In the genomic region with DNA sequence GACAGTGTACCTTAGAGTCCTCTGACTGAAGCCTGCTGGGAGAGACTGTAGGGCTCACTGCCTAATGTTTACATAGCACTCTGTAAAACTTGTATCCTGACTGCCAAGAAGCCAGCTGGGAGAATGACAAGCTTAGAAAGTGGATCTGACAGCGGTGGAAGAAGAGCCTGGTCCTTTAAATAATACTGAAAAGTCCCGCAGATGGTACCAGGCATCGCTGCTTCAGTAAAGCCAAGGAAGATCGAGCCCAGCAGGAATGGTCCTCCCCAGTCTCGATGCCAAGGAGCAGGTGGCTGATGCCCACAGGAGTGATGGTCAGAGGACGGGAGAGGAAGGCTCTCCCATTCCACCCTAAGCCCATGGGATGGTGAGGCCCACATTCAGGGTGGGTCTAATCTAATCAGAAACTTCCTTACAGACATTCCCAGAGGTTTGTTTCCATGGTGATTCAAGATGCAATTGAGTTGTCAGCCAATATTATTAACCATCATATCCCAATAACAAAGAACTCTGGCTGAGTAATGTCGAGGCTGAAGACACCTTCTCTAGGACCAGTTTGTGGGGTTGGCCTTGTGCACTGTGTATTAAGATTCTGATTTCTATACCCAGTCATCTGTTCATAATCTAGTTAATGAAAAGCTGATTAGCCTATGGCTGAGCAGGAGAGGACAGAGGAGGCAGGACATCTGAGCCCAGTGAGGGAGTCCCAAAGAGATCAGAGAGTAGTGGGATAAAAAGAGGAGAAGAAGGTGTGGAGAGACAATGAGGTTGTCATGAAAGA, we compare ENCODE assay signal across 14 mouse cellular contexts.
DNase-seq lines count a peak whose midpoint lies in the region; ATAC-seq and TF ChIP-seq lines count a peak whose summit lies in the region.
"Had no signal": no experiment of that assay in that cellular context is flagged by ENCODE, and none has a peak within 500 bp of the region (broad histone marks: within the 10 kb centered on the region; RNA-seq: fewer than 3 reads in every experiment).

No protein-coding gene starts in this region.

- intact Hi-C loops in left cerebral cortex, adult 2 months (cut with DNase I): no loop called here

- no peak for TF ChIP-seq CTCF in forebrain, postnatal 0 days (IDR thresholded peaks at IDR 0.05; ENCODE audit: low read depth)
- TF ChIP-seq CTCF in left cerebral cortex, adult 2 months (IDR thresholded peaks at IDR 0.05): no peak

- no peaks in the 10 kb centered on the region for H3K27me3 ChIP-seq in forebrain, postnatal 0 days (ENCODE audit: insufficient read depth, low read length)
- no peaks in the 10 kb centered on the region for H3K27me3 ChIP-seq in forebrain, embryonic 11.5 days (ENCODE audit: control insufficient read depth, insufficient read depth, low read length)
- H3K27me3 ChIP-seq: Patski had no signal

- no peak overlapping the region for H3K4me2 ChIP-seq in forebrain, postnatal 0 days (ENCODE audit: low read depth)
- H3K4me2 ChIP-seq in forebrain, embryonic 11.5 days (ENCODE audit: low read depth, low read length, severe bottlenecking): no peak overlapping the region

- 59% methylated on average over 7 of the region's 7 CpGs for WGBS in forebrain, postnatal 0 days
- WGBS in forebrain, embryonic 11.5 days: 84% methylated on average over 7 of the region's 7 CpGs

- H3K9ac ChIP-seq in forebrain, postnatal 0 days: no peak overlapping the region
- no peak overlapping the region for H3K9ac ChIP-seq in forebrain, embryonic 11.5 days (ENCODE audit: low read length)

- peak; percentile 47 for ATAC-seq in forebrain, postnatal 0 days
- ATAC-seq in forebrain, embryonic 11.5 days (replicated peaks; ENCODE audit: low FRiP score): no peak
- ATAC-seq: inflammation-experienced regulatory T-cells, adult 6 months; Patski had no signal

- DNase-seq in forebrain, postnatal 0 days: peak; percentile 57
- no peak for DNase-seq in forebrain, embryonic 11.5 days (ENCODE audit: low spot score)
- peak; percentile 45 for DNase-seq in lung, postnatal 10 days
- no peak for DNase-seq in lung, postnatal 25 days (ENCODE audit: low spot score)
- DNase-seq in cerebellum, adult 11-12 months: peak; percentile 28
- peak; percentile 49 to 61 for DNase-seq in cerebellum, postnatal 25 days
- no peak for DNase-seq in left cerebral cortex, adult 2 months (ENCODE audit: extremely low spot score in 1 of 2, low spot score in 2 of 2)
- DNase-seq in gastrocnemius, adult 18-20 months (ENCODE audit: low spot score): no peak
- DNase-seq: adrenal gland, postnatal 36 days; heart, adult 2 months; kidney, adult 9 months; thymus, adult 2 months had no signal

- no peaks in the 10 kb centered on the region for H3K9me3 ChIP-seq in forebrain, postnatal 0 days (ENCODE audit: low read length)
- H3K9me3 ChIP-seq in forebrain, embryonic 11.5 days (ENCODE audit: control insufficient read depth, low read length): no peaks in the 10 kb centered on the region

- no peak overlapping the region for H3K27ac ChIP-seq in forebrain, postnatal 0 days (ENCODE audit: low read depth, low read length)
- H3K27ac ChIP-seq in forebrain, embryonic 11.5 days (ENCODE audit: low read depth, low read length): no peak overlapping the region
- H3K27ac ChIP-seq in left cerebral cortex, adult 2 months: no peak overlapping the region
- H3K27ac ChIP-seq: heart, adult 2 months had no signal

- H3K4me3 ChIP-seq in forebrain, postnatal 0 days (ENCODE audit: low read depth, low read length): no peak overlapping the region
- no peak overlapping the region for H3K4me3 ChIP-seq in forebrain, embryonic 11.5 days (ENCODE audit: low read depth, low read length)
- no peak overlapping the region for H3K4me3 ChIP-seq in left cerebral cortex, adult 2 months
- H3K4me3 ChIP-seq: heart, adult 2 months had no signal

- H3K4me1 ChIP-seq in forebrain, postnatal 0 days (ENCODE audit: insufficient read depth): no peaks in the 10 kb centered on the region
- 0 out of 2 replicates have a peak, but pooled peaks cover 2% of the 10 kb centered on the region for H3K4me1 ChIP-seq in forebrain, embryonic 11.5 days (replicated peaks; ENCODE audit: control insufficient read depth, insufficient read depth, low read length)

- H3K36me3 ChIP-seq in forebrain, postnatal 0 days (ENCODE audit: insufficient read depth): no peaks in the 10 kb centered on the region
- no peaks in the 10 kb centered on the region for H3K36me3 ChIP-seq in forebrain, embryonic 11.5 days (ENCODE audit: control insufficient read depth, insufficient read depth, low read length)

Comparison
In these comparisons a context has a peak if more than half of its experiments do, and no peak if none do; other contexts are left out.
1. DNase-seq: peak in forebrain, postnatal 0 days (single experiment), lung, postnatal 10 days (single experiment), cerebellum, adult 11-12 months (single experiment) and cerebellum, postnatal 25 days (2 of 2); none in forebrain, embryonic 11.5 days (single experiment), lung, postnatal 25 days (single experiment), left cerebral cortex, adult 2 months (0 of 2) and gastrocnemius, adult 18-20 months (single experiment).